Mouse (Mus musculus): ENCODE data around the gene Smurf1.

GRCm38 (mm10) chr5:144978533-144979107 lies 13.0 kb upstream of the Smurf1 start:
- TF ChIP-seq POLR2A (IDR thresholded peaks at IDR 0.05; ENCODE audit: low read depth, low read length) (no peak), CTCF (conservative IDR thresholded peaks at IDR 0.05; ENCODE audit: insufficient read depth, insufficient read length, low read depth, low read length) (no peak)

Measured in kidney, adult 2 months (tissue).